In genomic region chr10:127594405-127594804, GRCm38 (mm10) we compare ENCODE assay signal across 13 mouse cellular contexts. TPM values are rescaled to one million over a fixed set of nuclear protein-coding genes. Genes with fewer than 3 reads are reported as not detected.
A peak's percentile ranks its signal among the peaks of the same experiment; 100 is the strongest.
DNase-seq lines count a peak whose midpoint lies in the region; ATAC-seq and TF ChIP-seq lines count a peak whose summit lies in the region.
"Had no signal": no experiment of that assay in that cellular context is flagged by ENCODE, and none has a peak within 500 bp of the region (broad histone marks: within the 10 kb centered on the region; RNA-seq: fewer than 3 reads in every experiment).

No protein-coding gene starts in this region.

- peaks cover 44% of the 10 kb centered on the region for H3K4me1 ChIP-seq in embryonic facial prominence, embryonic 13.5 days
- peaks cover 47% of the 10 kb centered on the region for H3K4me1 ChIP-seq in embryonic facial prominence, embryonic 10.5 days

- no peak for TF ChIP-seq CTCF in layer of hippocampus, adult 2 months (conservative IDR thresholded peaks at IDR 0.05)

- no peak overlapping the region for H3K9ac ChIP-seq in embryonic facial prominence, embryonic 13.5 days

- 0 out of 2 replicates have a peak overlapping the region, but pooled peaks have one; percentile 33 for H3K27ac ChIP-seq in embryonic facial prominence, embryonic 13.5 days
- H3K27ac ChIP-seq in embryonic facial prominence, embryonic 10.5 days (replicated peaks) = no peak overlapping the region
- peak overlapping the region; percentile 76; the same call in 1 of the 2 replicates for H3K27ac ChIP-seq in layer of hippocampus, adult 2 months
- H3K27ac ChIP-seq: midbrain, embryonic 10.5 days had no signal

- 91% methylated on average over 8 of the region's 8 CpGs for WGBS in embryonic facial prominence, embryonic 13.5 days
- 93% methylated on average over 8 of the region's 8 CpGs for WGBS in embryonic facial prominence, embryonic 10.5 days

- no peaks in the 10 kb centered on the region for H3K9me3 ChIP-seq in embryonic facial prominence, embryonic 13.5 days
- no peaks in the 10 kb centered on the region for H3K9me3 ChIP-seq in embryonic facial prominence, embryonic 10.5 days
- H3K9me3 ChIP-seq: midbrain, embryonic 10.5 days had no signal

- H3K4me3 ChIP-seq in embryonic facial prominence, embryonic 13.5 days = no peak overlapping the region
- no peak overlapping the region for H3K4me3 ChIP-seq in embryonic facial prominence, embryonic 10.5 days
- H3K4me3 ChIP-seq in layer of hippocampus, adult 2 months = no peak overlapping the region
- H3K4me3 ChIP-seq: midbrain, embryonic 10.5 days had no signal

- peaks cover 80% of the 10 kb centered on the region for H3K36me3 ChIP-seq in embryonic facial prominence, embryonic 13.5 days
- H3K36me3 ChIP-seq in embryonic facial prominence, embryonic 10.5 days (replicated peaks) = peaks cover 94% of the 10 kb centered on the region

- no peak for ATAC-seq in embryonic facial prominence, embryonic 13.5 days (ENCODE audit: insufficient number of reproducible peaks, insufficient read depth, low FRiP score, low TSS enrichment, low read depth)
- ATAC-seq: inflammation-experienced regulatory T-cells, adult 6 months had no signal

- no peak for DNase-seq in embryonic facial prominence, embryonic 10.5 days (ENCODE audit: low spot score)
- DNase-seq in layer of hippocampus, adult 2 months (ENCODE audit: low spot score in 2 of 2) = no peak
- DNase-seq in layer of hippocampus, postnatal 25 days (ENCODE audit: extremely low spot score in 1 of 2, low spot score in 1 of 2) = no peak
- peak; percentile 64 for DNase-seq in brain, adult 2 months (ENCODE audit: low read depth, low spot score)
- DNase-seq in lung, postnatal 36 days = peak; percentile 62
- no peak for DNase-seq in adrenal gland, adult 8-10 months
- DNase-seq in right cerebral cortex, postnatal 25 days = no peak
- DNase-seq: adrenal gland, adult 2 months; cerebellum, postnatal 14 days; gastrocnemius, postnatal 14 days had no signal

- H3K27me3 ChIP-seq in embryonic facial prominence, embryonic 13.5 days = no peaks in the 10 kb centered on the region
- no peaks in the 10 kb centered on the region for H3K27me3 ChIP-seq in embryonic facial prominence, embryonic 10.5 days (replicated peaks; ENCODE audit: low read depth, poor library complexity, severe bottlenecking)

- H3K4me2 ChIP-seq in embryonic facial prominence, embryonic 13.5 days = no peak overlapping the region

RNA-seq across cellular contexts. Expression of gene Lrp1, which starts 26.5 kb away (rescaled TPM):
- polyA plus RNA-seq in embryonic facial prominence, embryonic 13.5 days (2015; fragmentation: Nextera tagmentation; extraction: Ambion mirVana) = 139 and 159 TPM in 2 replicates
- 66.6 and 70.6 TPM in 2 replicates for polyA plus RNA-seq in embryonic facial prominence, embryonic 10.5 days (2016; fragmentation: Nextera tagmentation; extraction: Ambion mirVana)
- 100 to 1,000 TPM; 288 to 310 TPM for total RNA-seq in layer of hippocampus, adult 2 months (2021)
- total RNA-seq in layer of hippocampus, postnatal 25 days (2021) = 100 to 1,000 TPM; 259 to 316 TPM
- 100 to 1,000 TPM; 212 to 271 (median 242) TPM for total RNA-seq in adrenal gland, adult 8-10 months (2022)

RNA-seq across cellular contexts. Expression of gene Stat6, which starts 48.4 kb away (rescaled TPM):
- polyA plus RNA-seq in embryonic facial prominence, embryonic 13.5 days (2015; fragmentation: Nextera tagmentation; extraction: Ambion mirVana) = 21.1 and 22.0 TPM in 2 replicates
- polyA plus RNA-seq in embryonic facial prominence, embryonic 10.5 days (2016; fragmentation: Nextera tagmentation; extraction: Ambion mirVana) = 10.4 and 11.5 TPM in 2 replicates
- total RNA-seq in layer of hippocampus, adult 2 months (2021) = 1 to 10 TPM; 6.4 to 6.7 TPM
- total RNA-seq in layer of hippocampus, postnatal 25 days (2021) = 1 to 10 TPM; 4.1 to 7.2 TPM
- 100 to 1,000 TPM in 3 of 4 experiments, 10 to 100 TPM in 1; 96.7 to 113 (median 107) TPM for total RNA-seq in adrenal gland, adult 8-10 months (2022)

Comparison
In these comparisons a context has a peak if more than half of its experiments do, and no peak if none do; other contexts are left out.
1. DNase-seq: peak in brain, adult 2 months (single experiment) and lung, postnatal 36 days (single experiment); none in embryonic facial prominence, embryonic 10.5 days (single experiment), layer of hippocampus, adult 2 months (0 of 2), layer of hippocampus, postnatal 25 days (0 of 2), adrenal gland, adult 8-10 months (single experiment) and right cerebral cortex, postnatal 25 days (single experiment).
2. RNA of gene Stat6, which starts 48.4 kb away (total RNA-seq): 96.7 to 113 TPM in adrenal gland, adult 8-10 months; 4.1 to 7.2 TPM in layer of hippocampus, postnatal 25 days and 6.4 to 6.7 TPM in layer of hippocampus, adult 2 months; every median in the first group is over 10 times any median in the second.